ENCODE assay signal across 8 mouse cellular contexts in the genomic region with DNA sequence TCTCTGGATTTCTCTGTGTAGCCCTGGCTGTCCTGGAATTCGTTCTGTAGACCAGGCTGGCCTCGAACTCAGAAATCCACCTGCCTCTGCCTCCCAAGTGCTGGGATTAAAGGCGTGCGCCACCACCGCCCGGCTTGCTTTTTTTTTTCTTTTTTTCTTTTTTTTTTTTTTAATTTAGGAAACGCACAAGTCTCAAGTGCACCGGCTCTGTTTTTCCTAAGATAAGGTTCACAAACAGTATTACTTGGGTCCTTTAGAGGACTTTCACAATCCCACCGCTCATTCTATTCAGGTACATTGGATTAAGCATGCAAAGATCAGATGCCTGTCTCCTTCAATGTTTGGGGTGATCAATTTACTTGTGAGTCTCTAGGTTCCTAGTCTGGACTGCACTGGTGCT. TPM values are rescaled to one million over a fixed set of nuclear protein-coding genes. Genes with fewer than 3 reads are reported as not detected.
DNase-seq lines count a peak whose midpoint lies in the region; ATAC-seq and TF ChIP-seq lines count a peak whose summit lies in the region.

No protein-coding gene starts in this region.

- peak overlapping the region; percentile 70 for H3K4me3 ChIP-seq in lung, adult 2 months (replicated peaks; ENCODE audit: extremely low read depth, low read depth, low read length)
- peak overlapping the region; percentile 85 for H3K4me3 ChIP-seq in embryonic facial prominence, embryonic 13.5 days
- peak overlapping the region; percentile 89 for H3K4me3 ChIP-seq in intestine, postnatal 0 days (ENCODE audit: low read depth, low read length)
- peak overlapping the region; percentile 48 for H3K4me3 ChIP-seq in neural tube, embryonic 14.5 days (ENCODE audit: low read depth, low read length)

- H3K36me3 ChIP-seq in embryonic facial prominence, embryonic 13.5 days: no peaks in the 10 kb centered on the region
- H3K36me3 ChIP-seq in intestine, postnatal 0 days (ENCODE audit: control insufficient read depth, insufficient read depth): no peaks in the 10 kb centered on the region
- H3K36me3 ChIP-seq in neural tube, embryonic 14.5 days (ENCODE audit: control insufficient read depth, insufficient read depth, low read length): no peaks in the 10 kb centered on the region

- DNase-seq in lung, adult 2 months: no peak
- DNase-seq in lung, postnatal 14 days: no peak
- DNase-seq in adrenal gland, postnatal 14 days: no peak
- DNase-seq in left cerebral cortex, postnatal 25 days (ENCODE audit: low spot score in 2 of 2): no peak
- no peak for DNase-seq in left cerebral cortex, postnatal 36 days (ENCODE audit: low spot score in 2 of 2)

- intact Hi-C loops in left cerebral cortex, postnatal 25 days (cut with DNase I): loop anchor here (1.0 to 5.0 kb wide), 3 partner anchors 61 to 96 kb away; no protein-coding TSS in a partner anchor
- intact Hi-C loops in left cerebral cortex, postnatal 36 days (cut with DNase I): loop anchor here (2.0 kb wide), 3 partner anchors 27 to 101 kb away; no protein-coding TSS in a partner anchor

- peaks cover 3% of the 10 kb centered on the region; the same call in 1 of the 2 replicates for H3K4me1 ChIP-seq in lung, adult 2 months (ENCODE audit: control insufficient read depth, insufficient read depth, low read length)
- H3K4me1 ChIP-seq in embryonic facial prominence, embryonic 13.5 days: peaks cover 20% of the 10 kb centered on the region
- H3K4me1 ChIP-seq in intestine, postnatal 0 days (replicated peaks; ENCODE audit: control insufficient read depth, insufficient read depth, low read length): no peaks in the 10 kb centered on the region
- peaks cover 7% of the 10 kb centered on the region; the same call in 1 of the 2 replicates for H3K4me1 ChIP-seq in neural tube, embryonic 14.5 days (ENCODE audit: control insufficient read depth, insufficient read depth, low read length)

- no peak for TF ChIP-seq POLR2A in lung, adult 2 months (IDR thresholded peaks at IDR 0.05; ENCODE audit: borderline replicate concordance, extremely low read depth, low read depth, low read length)

- no peak for ATAC-seq in embryonic facial prominence, embryonic 13.5 days (ENCODE audit: insufficient number of reproducible peaks, insufficient read depth, low FRiP score, low TSS enrichment, low read depth)
- no peak for ATAC-seq in intestine, postnatal 0 days
- no peak for ATAC-seq in neural tube, embryonic 14.5 days (ENCODE audit: low read depth)

- no peak for TF ChIP-seq CTCF in lung, adult 2 months (IDR thresholded peaks at IDR 0.05; ENCODE audit: insufficient read depth, low read length)
- no peak for TF ChIP-seq CTCF in intestine, postnatal 0 days (IDR thresholded peaks at IDR 0.05; ENCODE audit: low read depth)

- H3K9me3 ChIP-seq in embryonic facial prominence, embryonic 13.5 days: no peaks in the 10 kb centered on the region
- H3K9me3 ChIP-seq in intestine, postnatal 0 days (ENCODE audit: control insufficient read depth): no peaks in the 10 kb centered on the region
- no peaks in the 10 kb centered on the region for H3K9me3 ChIP-seq in neural tube, embryonic 14.5 days (ENCODE audit: control insufficient read depth, low read length)

- peak overlapping the region; percentile 66 for H3K4me2 ChIP-seq in embryonic facial prominence, embryonic 13.5 days
- peak overlapping the region; percentile 80 for H3K4me2 ChIP-seq in intestine, postnatal 0 days (replicated peaks; ENCODE audit: low read depth)
- H3K4me2 ChIP-seq in neural tube, embryonic 14.5 days (ENCODE audit: low read depth, low read length): peak overlapping the region; percentile 61

- H3K27ac ChIP-seq in embryonic facial prominence, embryonic 13.5 days: peak overlapping the region; percentile 88
- peak overlapping the region; percentile 88; the same call in 1 of the 2 replicates for H3K27ac ChIP-seq in intestine, postnatal 0 days (ENCODE audit: low read depth, low read length)
- peak overlapping the region; percentile 88 for H3K27ac ChIP-seq in neural tube, embryonic 14.5 days (ENCODE audit: low read depth, low read length)

- H3K9ac ChIP-seq in embryonic facial prominence, embryonic 13.5 days: peak overlapping the region; percentile 93
- peak overlapping the region; percentile 85 for H3K9ac ChIP-seq in intestine, postnatal 0 days (ENCODE audit: low read depth, low read length)
- H3K9ac ChIP-seq in neural tube, embryonic 14.5 days (replicated peaks; ENCODE audit: low read depth, low read length): peak overlapping the region; percentile 78

- 52% methylated on average over 9 of the region's 9 CpGs for WGBS in lung, adult 2 months
- WGBS in embryonic facial prominence, embryonic 13.5 days: 77% methylated on average over 9 of the region's 9 CpGs
- WGBS in intestine, postnatal 0 days: 72% methylated on average over 9 of the region's 9 CpGs
- whole genome bisulfite sequencing in neural tube, embryonic 14.5 days: 84% methylated on average over 9 of the region's 9 CpGs

- H3K27me3 ChIP-seq in embryonic facial prominence, embryonic 13.5 days: no peaks in the 10 kb centered on the region
- no peaks in the 10 kb centered on the region for H3K27me3 ChIP-seq in intestine, postnatal 0 days (replicated peaks; ENCODE audit: control insufficient read depth, insufficient read depth, low read length)
- H3K27me3 ChIP-seq in neural tube, embryonic 14.5 days (ENCODE audit: control insufficient read depth, insufficient read depth, low read length): no peaks in the 10 kb centered on the region

RNA-seq across cellular contexts. Expression of gene Arl15, which starts 0.7 kb away (rescaled TPM):
- polyA plus RNA-seq in lung, adult 2 months (2012; rRNA removed): 11.8 and 15.1 TPM in 2 replicates
- 15.6 and 16.5 TPM in 2 replicates for polyA plus RNA-seq in embryonic facial prominence, embryonic 13.5 days (2015; fragmentation: Nextera tagmentation; extraction: Ambion mirVana)
- 4.9 and 5.9 TPM in 2 replicates for polyA plus RNA-seq in intestine, postnatal 0 days (2015; fragmentation: Nextera tagmentation; extraction: Ambion mirVana)
- polyA plus RNA-seq in neural tube, embryonic 14.5 days (2014; fragmentation: Nextera tagmentation; extraction: Ambion mirVana): 20.8 and 26.8 TPM in 2 replicates
- total RNA-seq in adrenal gland, postnatal 14 days (2021): 24.6 and 28.0 TPM in 2 replicates
- total RNA-seq in left cerebral cortex, postnatal 25 days (2021): 10 to 100 TPM; 33.7 to 40.8 TPM
- 10 to 100 TPM; 36.2 to 38.2 TPM for total RNA-seq in left cerebral cortex, postnatal 36 days (2021)
